Mouse (Mus musculus) liver, embryonic 18 days (tissue): ENCODE measurements around the gene Arhgef25. TPM values are rescaled to one million over a fixed set of nuclear protein-coding genes. Genes with fewer than 3 reads are reported as not detected.

Experiments used
- polyA plus RNA-seq: library from polyadenylated mRNA; depleted of rRNA; stranded (reverse); fragments of >200 nt; gene quantifications from 2 replicates; pipeline ENCODE4 v1.2.3, GENCODE M21; 2012; rRNA removed

The Arhgef25 gene
- polyA plus RNA-seq = 5.2 and 6.2 TPM in 2 replicates

GRCm38 (mm10) chr10:127189651-127190381 lies at the start of gene Arhgef25:
Gene Arhgef25, minus strand, starts transcription at chr10:127190083.

GRCm38 (mm10) chr10:127211414-127211854 lies 21.6 kb upstream of the Arhgef25 start, which contains the start of gene Pip4k2c:
Gene Pip4k2c, minus strand, starts transcription at chr10:127211585.

GRCm38 (mm10) chr10:127195328-127196129 lies 5.6 kb upstream of the Arhgef25 start, which contains the start of gene Dtx3:
Gene Dtx3, minus strand, starts transcription at chr10:127195728.

GRCm38 (mm10) chr10:127179871-127180694 lies 9.8 kb downstream of the Arhgef25 start, which contains the start of gene Slc26a10:
Gene Slc26a10, minus strand, starts transcription at chr10:127180645.

GRCm38 (mm10) chr10:127164631-127165353 lies 25.1 kb downstream of the Arhgef25 start, which contains the start of gene B4galnt1:
Gene B4galnt1, plus strand, starts transcription at chr10:127165225.

Other genes starting within 250 kb of the Arhgef25 start
- gene Ctdsp2, start 211.4 kb downstream of the Arhgef25 start, polyA plus RNA-seq = 19.6 and 22.6 TPM in 2 replicates
- 0.02 TPM in 2 replicates for gene Avil, start 189.4 kb downstream of the Arhgef25 start, polyA plus RNA-seq
- gene Tsfm, start 159.2 kb downstream of the Arhgef25 start, polyA plus RNA-seq = 20.5 and 23.7 TPM in 2 replicates
- 11.1 and 12.2 TPM in 2 replicates for gene Mettl1, start 148.7 kb downstream of the Arhgef25 start, polyA plus RNA-seq
- gene Eef1akmt3, start 148.6 kb downstream of the Arhgef25 start, polyA plus RNA-seq = 0.41 and 0.49 TPM in 2 replicates
- 0.08 and 0.10 TPM in 2 replicates for gene Cyp27b1, start 141.8 kb downstream of the Arhgef25 start, polyA plus RNA-seq
- gene March9, start 129.9 kb downstream of the Arhgef25 start, polyA plus RNA-seq = 0.23 and 0.24 TPM in 2 replicates
- 175 and 191 TPM in 2 replicates for gene Cdk4, start 126.5 kb downstream of the Arhgef25 start, polyA plus RNA-seq
- gene Tspan31, start 119.8 kb downstream of the Arhgef25 start, polyA plus RNA-seq = 73.1 and 76.9 TPM in 2 replicates
- 2.3 and 3.2 TPM in 2 replicates for gene Agap2, start 114.8 kb downstream of the Arhgef25 start, polyA plus RNA-seq
- 48.7 and 52.7 TPM in 2 replicates for gene Os9, start 69.0 kb downstream of the Arhgef25 start, polyA plus RNA-seq
- 21.1 and 27.0 TPM in 2 replicates for gene B4galnt1, start 24.9 kb downstream of the Arhgef25 start, polyA plus RNA-seq
- 3.8 and 4.2 TPM in 2 replicates for gene Slc26a10, start 9.4 kb downstream of the Arhgef25 start, polyA plus RNA-seq
- 25.7 and 36.5 TPM in 2 replicates for gene Dtx3, start 5.6 kb upstream of the Arhgef25 start, polyA plus RNA-seq
- gene Pip4k2c, start 21.5 kb upstream of the Arhgef25 start, polyA plus RNA-seq = 15.5 and 18.1 TPM in 2 replicates
- 0.13 TPM in 2 replicates for gene Kif5a, start 73.3 kb upstream of the Arhgef25 start, polyA plus RNA-seq
- gene Dctn2, start 76.3 kb upstream of the Arhgef25 start, polyA plus RNA-seq = 57.1 and 59.5 TPM in 2 replicates
- gene Mbd6, start 98.9 kb upstream of the Arhgef25 start, polyA plus RNA-seq = 6.1 and 8.2 TPM in 2 replicates
- gene Mars, start 121.7 kb upstream of the Arhgef25 start, polyA plus RNA-seq = 45.8 and 49.7 TPM in 2 replicates
- 11.3 and 12.3 TPM in 2 replicates for gene Arhgap9, start 131.9 kb upstream of the Arhgef25 start, polyA plus RNA-seq
- 0.48 and 0.55 TPM in 2 replicates for gene Gli1, start 151.9 kb upstream of the Arhgef25 start, polyA plus RNA-seq
- 15.8 and 17.1 TPM in 2 replicates for gene Inhbe, start 164.3 kb upstream of the Arhgef25 start, polyA plus RNA-seq
- gene Inhbc, start 180.3 kb upstream of the Arhgef25 start, polyA plus RNA-seq = 5.6 and 6.3 TPM in 2 replicates
- gene R3hdm2, start 190.2 kb upstream of the Arhgef25 start, polyA plus RNA-seq = 10.7 and 13.9 TPM in 2 replicates